Mouse (Mus musculus) spleen, adult 2 months (tissue): ENCODE measurements around the gene Atp6v1g1.

Experiments
- CTCF ChIP-seq: fragments of 200-500 bp; IDR thresholded peaks from 2 replicates; pipeline ENCODE4 v1.5.1; 2011; ENCODE audit warnings: mild to moderate bottlenecking, inconsistent platforms; ENCODE audit not compliant: insufficient read depth, insufficient read length, insufficient replicate concordance; ENCODE audit errors: extremely low read depth
- POLR2A ChIP-seq: fragments of 200-500 bp; IDR thresholded peaks from 2 replicates; pipeline ENCODE4 v1.6.1; 2011; ENCODE audit warnings: low read depth, low read length, inconsistent platforms

DNA sequence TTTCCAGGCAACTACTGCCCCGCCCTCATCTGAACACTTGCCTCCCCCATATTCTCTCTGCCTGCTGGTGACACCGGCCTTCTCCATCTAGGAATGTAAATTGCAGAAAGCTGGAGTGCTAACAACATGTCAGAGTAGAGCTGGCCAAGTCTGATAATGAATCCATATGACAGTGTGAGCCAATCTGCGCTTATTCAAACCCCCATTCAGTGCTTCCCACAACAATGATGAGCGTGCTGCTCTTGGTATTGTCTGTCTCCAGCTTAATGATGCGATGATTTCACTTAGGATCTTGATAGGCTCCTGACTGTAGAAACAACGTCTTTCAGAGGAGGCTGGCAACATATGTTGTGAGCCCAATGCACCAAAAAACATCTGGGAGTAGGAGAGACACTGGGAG is 15.6 kb upstream of the Atp6v1g1 start:
- TF ChIP-seq CTCF, result no peak
- TF ChIP-seq POLR2A, result no peak
